Mouse (Mus musculus) MEL (cell line): ENCODE measurements at regions not wholly inside any gene's neighbourhood (a gene's known extent, or its start where the extent isn't known, plus 50 kb on each side); places are given as distances from the start of the nearest gene placed in this dataset.

Source experiments
- DNase-seq: peaks from one replicate; pipeline ENCODE4 v3.0.0; 2011; ENCODE audit warnings: low read depth, low spot score
- H3K27ac ChIP-seq: 2 replicates; pipeline ENCODE4 v1.5.1; 2012; ENCODE audit warnings: low read depth, mild to moderate bottlenecking, control low read depth, low read length, moderate library complexity; ENCODE audit not compliant: control insufficient read depth
- H3K27me3 ChIP-seq, 2 experiments: fragments of 150-350 bp in 1 of 2; sonication (generic) in 1 of 2; 2 replicates each; pipeline ENCODE4 v1.6.1; 2012; ENCODE audit warnings: low read length in 2 of 2, mild to moderate bottlenecking in 2 of 2, improper control_type of control experiment in 1 of 2, moderate library complexity in 1 of 2; ENCODE audit not compliant: insufficient read depth in 2 of 2, control insufficient read depth in 1 of 2
- H3K36me3 ChIP-seq, 2 experiments: 2 replicates each; pipeline ENCODE4 v1.6.1; 2012 to 2014; ENCODE audit warnings: low read length in 2 of 2, improper control_type of control experiment in 1 of 2, inconsistent platforms in 1 of 2, mild to moderate bottlenecking in 1 of 2; ENCODE audit not compliant: insufficient read depth in 2 of 2, control insufficient read depth in 1 of 2
- H3K4me1 ChIP-seq, 2 experiments: fragments of 150-350 bp in 1 of 2; sonication (generic) in 1 of 2; 2 replicates each; pipeline ENCODE4 v1.6.1; 2012; ENCODE audit warnings: low read length in 2 of 2, improper control_type of control experiment in 1 of 2, mild to moderate bottlenecking in 1 of 2; ENCODE audit not compliant: insufficient read depth in 2 of 2, control insufficient read depth in 1 of 2
- H3K4me3 ChIP-seq, 2 experiments: fragments of 150-350 bp in 1 of 2; sonication (generic) in 1 of 2; 2 replicates each; pipeline ENCODE4 v1.5.1; 2012; ENCODE audit warnings: low read depth in 2 of 2, low read length in 2 of 2, mild to moderate bottlenecking in 2 of 2, moderate library complexity in 2 of 2, control low read depth in 1 of 2, improper control_type of control experiment in 1 of 2; ENCODE audit not compliant: control insufficient read depth in 1 of 2, insufficient read depth in 1 of 2
- H3K79me2 ChIP-seq: 2 replicates; pipeline ENCODE4 v1.6.1; 2012; ENCODE audit warnings: mild to moderate bottlenecking, low read length, moderate library complexity; ENCODE audit not compliant: control insufficient read depth, poor library complexity, insufficient read depth
- H3K9ac ChIP-seq: 2 replicates; pipeline ENCODE4 v1.6.1; 2012; ENCODE audit warnings: low read depth, mild to moderate bottlenecking, control low read depth, low read length, moderate library complexity; ENCODE audit not compliant: control insufficient read depth, poor library complexity, severe bottlenecking
- H3K9me3 ChIP-seq: fragments of 150-350 bp; sonication (generic); replicated peaks from 2 replicates; pipeline ENCODE4 v1.6.1; 2012; ENCODE audit warnings: mild to moderate bottlenecking, low read length, improper control_type of control experiment, moderate library complexity; ENCODE audit not compliant: insufficient read depth
- CHD2 ChIP-seq: IDR thresholded peaks from 2 replicates; pipeline ENCODE4 v1.6.1; 2011; ENCODE audit warnings: low read length, improper control_type of control experiment
- E2F4 ChIP-seq: IDR thresholded peaks from 2 replicates; pipeline ENCODE4 v1.6.1; 2011; ENCODE audit warnings: low read depth, low read length, improper control_type of control experiment, borderline replicate concordance
- ELF1 ChIP-seq: IDR thresholded peaks from 2 replicates; pipeline ENCODE4 v1.6.1; 2014; ENCODE audit warnings: low read depth, mild to moderate bottlenecking, inconsistent platforms, low read length, improper control_type of control experiment, moderate library complexity
- EP300 ChIP-seq, 2 experiments: IDR thresholded peaks; 2 replicates each; pipeline ENCODE4 v1.6.1; 2011; ENCODE audit warnings: improper control_type of control experiment in 2 of 2, low read length in 2 of 2, low read depth in 1 of 2, mild to moderate bottlenecking in 1 of 2
- ETS1 ChIP-seq: IDR thresholded peaks from 2 replicates; pipeline ENCODE4 v1.6.1; 2012; ENCODE audit warnings: low read depth, mild to moderate bottlenecking, inconsistent platforms, low read length, improper control_type of control experiment, moderate library complexity
- GABPA ChIP-seq: IDR thresholded peaks from 2 replicates; pipeline ENCODE4 v1.6.1; 2012; ENCODE audit warnings: low read depth, mild to moderate bottlenecking, inconsistent platforms, low read length, improper control_type of control experiment, moderate library complexity
- GATA1 ChIP-seq: IDR thresholded peaks from 2 replicates; pipeline ENCODE4 v1.6.1; 2011; ENCODE audit warnings: low read depth, low read length, improper control_type of control experiment
- HCFC1 ChIP-seq: IDR thresholded peaks from 2 replicates; pipeline ENCODE4 v1.6.1; 2012; ENCODE audit warnings: low read depth, mild to moderate bottlenecking, inconsistent platforms, low read length, improper control_type of control experiment, moderate library complexity
- KAT2A ChIP-seq: conservative IDR thresholded peaks from 2 replicates; pipeline ENCODE4 v1.6.1; 2012; ENCODE audit warnings: low read depth, low read length, improper control_type of control experiment, inconsistent platforms
- MAFK ChIP-seq: IDR thresholded peaks from 2 replicates; pipeline ENCODE4 v1.6.1; 2011; ENCODE audit warnings: low read depth, mild to moderate bottlenecking, low read length, improper control_type of control experiment, borderline replicate concordance
- MEF2A ChIP-seq: IDR thresholded peaks from 2 replicates; pipeline ENCODE4 v1.6.1; 2014; ENCODE audit warnings: low read depth, mild to moderate bottlenecking, inconsistent platforms, low read length, improper control_type of control experiment; ENCODE audit not compliant: poor library complexity, insufficient replicate concordance, severe bottlenecking; ENCODE audit errors: extremely low read depth
- MXI1 ChIP-seq: IDR thresholded peaks from 2 replicates; pipeline ENCODE4 v1.6.1; 2011; ENCODE audit warnings: mild to moderate bottlenecking, low read depth, low read length, improper control_type of control experiment
- MYB ChIP-seq: IDR thresholded peaks from 2 replicates; pipeline ENCODE4 v1.6.1; 2011; ENCODE audit warnings: mild to moderate bottlenecking, low read depth, low read length, improper control_type of control experiment
- MYC ChIP-seq: IDR thresholded peaks from 2 replicates; pipeline ENCODE4 v1.6.1; 2011; ENCODE audit warnings: low read depth, mild to moderate bottlenecking, low read length, improper control_type of control experiment, moderate library complexity
- NELFE ChIP-seq: IDR thresholded peaks from 2 replicates; pipeline ENCODE4 v1.6.1; 2011; ENCODE audit warnings: low read depth, low read length, improper control_type of control experiment
- POLR2A ChIP-seq, 2 experiments: IDR thresholded peaks; 2 replicates each; pipeline ENCODE4 v1.6.1; 2011 to 2012; ENCODE audit warnings: low read length in 2 of 2, mild to moderate bottlenecking in 2 of 2, control low read depth in 1 of 2, improper control_type of control experiment in 1 of 2, low read depth in 1 of 2, moderate library complexity in 1 of 2; ENCODE audit not compliant: control insufficient read depth in 1 of 2, insufficient read depth in 1 of 2, poor library complexity in 1 of 2
- POLR2AphosphoS2 ChIP-seq: IDR thresholded peaks from 2 replicates; pipeline ENCODE4 v1.6.1; 2011; ENCODE audit warnings: low read length, improper control_type of control experiment
- POLR2AphosphoS5 ChIP-seq: IDR thresholded peaks from 2 replicates; pipeline ENCODE4 v1.6.1; 2012; ENCODE audit warnings: low read depth, borderline replicate concordance, mild to moderate bottlenecking, inconsistent platforms, low read length, moderate library complexity, mixed read lengths
- RAD21 ChIP-seq: IDR thresholded peaks from 2 replicates; pipeline ENCODE4 v1.6.1; 2011; ENCODE audit warnings: mild to moderate bottlenecking, low read depth, low read length, improper control_type of control experiment
- SIN3A ChIP-seq: IDR thresholded peaks from 2 replicates; pipeline ENCODE4 v1.6.1; 2012; ENCODE audit warnings: low read length, improper control_type of control experiment, inconsistent platforms
- TAL1 ChIP-seq: IDR thresholded peaks from 2 replicates; pipeline ENCODE4 v1.6.1; 2012; ENCODE audit warnings: mild to moderate bottlenecking, inconsistent platforms, low read length, moderate library complexity, mixed read lengths
- TBP ChIP-seq: IDR thresholded peaks from 2 replicates; pipeline ENCODE4 v1.8.0; 2011; ENCODE audit warnings: low read depth, low read length, improper control_type of control experiment
- UBTF ChIP-seq: IDR thresholded peaks from 2 replicates; pipeline ENCODE4 v1.6.1; 2012; ENCODE audit warnings: low read depth, mild to moderate bottlenecking, inconsistent platforms, low read length, improper control_type of control experiment, moderate library complexity, borderline replicate concordance; ENCODE audit not compliant: insufficient read depth
- USF1 ChIP-seq: IDR thresholded peaks from 2 replicates; pipeline ENCODE4 v1.6.1; 2014; ENCODE audit warnings: low read depth, mild to moderate bottlenecking, inconsistent platforms, low read length, improper control_type of control experiment, moderate library complexity
- USF2 ChIP-seq, 2 experiments: IDR thresholded peaks; 2 replicates each; pipeline ENCODE4 v1.6.1; 2011 to 2012; ENCODE audit warnings: improper control_type of control experiment in 2 of 2, low read length in 2 of 2, borderline replicate concordance in 1 of 2, inconsistent platforms in 1 of 2, low read depth in 1 of 2, mild to moderate bottlenecking in 1 of 2; ENCODE audit not compliant: insufficient read depth in 1 of 2
- ZC3H11A ChIP-seq: IDR thresholded peaks from 2 replicates; pipeline ENCODE4 v1.6.1; 2012; ENCODE audit warnings: low read depth, mild to moderate bottlenecking, inconsistent platforms, low read length, improper control_type of control experiment
- ZMIZ1 ChIP-seq: IDR thresholded peaks from 2 replicates; pipeline ENCODE4 v1.6.1; 2012; ENCODE audit warnings: low read depth, mild to moderate bottlenecking, inconsistent platforms, low read length, improper control_type of control experiment, moderate library complexity

DNA sequence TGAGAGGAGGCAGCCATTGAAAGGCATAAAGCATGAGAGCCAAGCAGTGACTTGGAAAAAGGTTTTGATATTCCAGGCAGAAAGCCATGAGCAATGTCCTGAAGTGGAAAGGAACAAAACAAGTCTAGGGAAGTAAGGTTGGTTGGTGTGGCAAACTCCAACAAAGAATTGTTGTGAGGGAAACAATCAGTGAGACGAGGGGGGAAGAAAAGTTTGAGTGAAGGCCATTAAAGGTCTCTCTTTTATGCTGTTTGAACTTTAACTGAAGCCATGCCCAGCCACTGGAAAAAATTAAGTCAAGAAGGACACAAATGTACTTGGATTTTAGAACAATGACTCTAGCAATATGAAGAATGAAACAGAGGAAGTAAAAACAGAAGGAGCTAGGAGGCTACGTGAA is 680.0 kb downstream of the Ttll7 start:
- no peak for DNase-seq
- Histone ChIP-seq H3K27ac (no peak overlapping the region), H3K79me2 (no peaks in the 10 kb centered on the region), H3K4me3 (no peak overlapping the region), H3K27me3 (no peaks in the 10 kb centered on the region), H3K9ac (no peak overlapping the region), H3K36me3 (no peaks in the 10 kb centered on the region), H3K9me3 (no peaks in the 10 kb centered on the region), H3K4me1 (no peaks in the 10 kb centered on the region)
- TF ChIP-seq MEF2A (no peak), NELFE (no peak), POLR2A (IDR thresholded peaks at IDR 0.05; ENCODE audit: control insufficient read depth in 1 of 2, insufficient read depth in 1 of 2, low read depth in 1 of 2, low read length in 2 of 2, poor library complexity in 1 of 2) (no peak), TAL1 (no peak), MYC (no peak), HCFC1 (no peak), USF1 (no peak), USF2 (IDR thresholded peaks at IDR 0.05; ENCODE audit: borderline replicate concordance in 1 of 2, insufficient read depth in 1 of 2, low read depth in 1 of 2, low read length in 2 of 2) (no peak), EP300 (IDR thresholded peaks at IDR 0.05; ENCODE audit: low read depth in 1 of 2, low read length in 2 of 2) (no peak), GABPA (no peak), ZC3H11A (no peak), E2F4 (no peak), SIN3A (no peak), TBP (no peak), CHD2 (no peak)

DNA sequence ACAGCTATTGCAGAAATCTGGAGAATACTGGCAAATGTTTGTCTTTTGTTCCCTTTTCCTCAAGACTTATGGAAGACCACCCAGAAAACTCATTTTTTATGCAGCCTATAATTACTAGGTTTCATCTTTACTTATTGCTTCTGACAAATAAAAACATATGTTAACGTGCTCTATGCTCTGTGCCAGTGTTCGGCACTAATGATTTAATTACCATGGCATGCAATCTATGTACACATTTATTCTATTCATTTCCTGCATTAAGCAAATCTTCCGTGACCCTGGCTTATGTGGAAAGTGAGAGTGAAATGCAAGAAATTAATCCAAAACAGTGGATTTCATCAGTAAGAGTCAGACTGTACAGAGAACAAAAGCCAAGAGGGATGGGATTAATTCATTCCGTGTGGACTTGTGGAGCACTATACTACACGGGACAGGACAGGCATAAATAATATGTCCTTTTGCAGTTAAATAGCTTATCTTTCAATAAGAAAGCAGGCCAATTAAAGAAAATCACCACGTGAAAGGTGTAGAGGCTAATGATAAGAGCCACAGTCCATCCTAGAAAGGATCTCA is 679.5 kb downstream of the Ttll7 start:
- Histone ChIP-seq H3K4me1 (no peaks in the 10 kb centered on the region), H3K9me3 (no peaks in the 10 kb centered on the region), H3K36me3 (no peaks in the 10 kb centered on the region), H3K4me3 (no peak overlapping the region), H3K27me3 (no peaks in the 10 kb centered on the region), H3K9ac (no peak overlapping the region), H3K79me2 (no peaks in the 10 kb centered on the region), H3K27ac (no peak overlapping the region)
- no peak for TF ChIP-seq MEF2A
- TF ChIP-seq MYB = no peak
- TF ChIP-seq ELF1 = no peak
- TF ChIP-seq USF2 (IDR thresholded peaks at IDR 0.05; ENCODE audit: borderline replicate concordance in 1 of 2, insufficient read depth in 1 of 2, low read depth in 1 of 2, low read length in 2 of 2) = no peak
- TF ChIP-seq NELFE = no peak
- TF ChIP-seq UBTF = no peak
- no peak for TF ChIP-seq RAD21
- no peak for TF ChIP-seq ZMIZ1
- TF ChIP-seq MXI1 = no peak
- TF ChIP-seq GATA1 = no peak
- no peak for TF ChIP-seq ETS1
- TF ChIP-seq POLR2AphosphoS5 = no peak
- no peak for TF ChIP-seq ZC3H11A
- no peak for TF ChIP-seq HCFC1
- TF ChIP-seq POLR2AphosphoS2 = no peak
- no peak for TF ChIP-seq MAFK
- no peak for TF ChIP-seq KAT2A
- no peak for DNase-seq
